Mouse (Mus musculus) urinary bladder, postnatal 10 days (tissue): ENCODE measurements around the gene Mterf1b.

Source experiments
- DNase-seq: peaks from one replicate; pipeline ENCODE4 v3.0.0; 2022; ENCODE audit warnings: low spot score

Gene Mterf1b

GRCm38 (mm10) chr5:4245004-4245403 is 52.8 kb downstream of the Mterf1b start:
- DNase-seq = no peak

DNA sequence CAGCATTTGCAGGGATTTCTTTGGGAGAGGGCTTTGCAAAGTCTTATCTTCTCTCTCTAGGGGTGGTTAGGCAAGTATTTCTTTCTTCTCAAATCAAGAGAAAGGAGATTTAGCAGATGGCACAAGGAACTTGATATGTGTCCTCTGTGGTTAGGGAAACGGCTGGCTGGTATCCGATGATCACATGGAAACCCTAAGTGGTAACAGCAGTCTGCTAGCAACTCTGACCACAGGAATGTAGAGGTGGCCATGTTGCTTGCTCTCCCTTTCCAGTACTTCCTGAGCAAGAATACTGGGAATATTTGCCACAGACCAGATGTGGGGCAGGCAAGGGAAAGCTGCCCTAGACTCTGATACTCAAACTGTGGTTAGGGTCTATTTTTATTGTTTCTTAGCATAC is 53.9 kb downstream of the Mterf1b start:
- no peak for DNase-seq
